In the genomic region with DNA sequence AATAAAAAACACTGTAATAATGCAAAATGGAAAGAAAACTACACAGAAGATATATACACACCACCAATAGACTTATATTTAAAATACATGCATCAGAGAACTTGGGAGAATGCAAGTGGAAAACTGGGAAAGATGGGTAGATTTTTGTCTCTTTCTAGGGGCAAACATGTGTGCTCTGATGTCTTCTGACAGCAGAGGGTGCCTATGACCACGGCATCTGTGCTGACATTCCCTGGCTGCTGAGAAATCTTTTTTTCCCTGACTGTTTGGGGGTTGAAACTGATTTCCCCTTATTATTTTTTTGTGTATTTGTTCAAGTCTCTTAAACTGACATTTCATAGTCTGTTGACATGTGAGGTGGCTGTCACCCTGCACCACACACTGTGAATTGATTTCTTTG, we compare ENCODE assay signal across 22 mouse cellular contexts.
DNase-seq lines count a peak whose midpoint lies in the region; ATAC-seq and TF ChIP-seq lines count a peak whose summit lies in the region.
"Had no signal": no experiment of that assay in that cellular context is flagged by ENCODE, and none has a peak within 500 bp of the region (broad histone marks: within the 10 kb centered on the region; RNA-seq: fewer than 3 reads in every experiment).

No protein-coding gene starts in this region.

- no peak overlapping the region for H3K4me3 ChIP-seq in layer of hippocampus, adult 2 months
- H3K4me3 ChIP-seq in CH12.LX (replicated peaks in 1 of 3; ENCODE audit: low read depth in 2 of 3, low read length in 2 of 3, poor library complexity in 1 of 3): no peak overlapping the region
- H3K4me3 ChIP-seq: embryonic facial prominence, embryonic 10.5 days; erythroblast, embryonic 14.5 days; forebrain, embryonic 15.5 days; heart, adult 2 months; heart, embryonic 15.5 days had no signal

- TF ChIP-seq RAD21 in CH12.LX (IDR thresholded peaks at IDR 0.05; ENCODE audit: low read depth, low read length): peak; percentile 60

- H3K9ac ChIP-seq in CH12.LX (ENCODE audit: insufficient read depth, low read depth): no peak overlapping the region
- H3K9ac ChIP-seq: forebrain, embryonic 15.5 days; heart, embryonic 15.5 days had no signal

- DNase-seq in layer of hippocampus, adult 2 months (ENCODE audit: low spot score in 2 of 2): no peak
- no peak for DNase-seq in layer of hippocampus, postnatal 25 days (ENCODE audit: extremely low spot score in 1 of 2, low spot score in 1 of 2)
- DNase-seq in CH12.LX (ENCODE audit: extremely low read depth) (no peak), Patski (ENCODE audit: low read depth, low spot score) (no peak)
- DNase-seq in retina, postnatal 1 day: peak; percentile 15
- DNase-seq in heart, postnatal 36 days: no peak
- no peak for DNase-seq in spleen, postnatal 10 days (ENCODE audit: low spot score in 2 of 2)
- DNase-seq: adrenal gland, postnatal 14 days; cerebellum, adult 18-20 months; cerebellum, postnatal 10 days; gastrocnemius, postnatal 10 days; heart, adult 2 months; heart, postnatal 14 days had no signal

- H3K27me3 ChIP-seq in CH12.LX (replicated peaks) (no peaks in the 10 kb centered on the region), Patski (peaks cover 15% of the 10 kb centered on the region)
- H3K27me3 ChIP-seq: forebrain, embryonic 15.5 days; heart, embryonic 15.5 days had no signal

- CTCF ChIA-PET in Patski (lab: Charles Lee): interaction anchor here (3.4 kb wide), 1 partner anchor 177 kb away, joined by 23 read pairs; no protein-coding TSS in a partner anchor

- H3K79me2 ChIP-seq in CH12.LX (replicated peaks; ENCODE audit: control insufficient read depth, extremely low read depth, insufficient read depth, poor library complexity, severe bottlenecking): no peaks in the 10 kb centered on the region

- H3K4me1 ChIP-seq in CH12.LX (ENCODE audit: control insufficient read depth in 1 of 2, insufficient read depth in 2 of 2): peaks cover 3 to 14% of the 10 kb centered on the region in 2 experiments; a peak in 3 of 4 replicates
- H3K4me1 ChIP-seq: embryonic facial prominence, embryonic 10.5 days; forebrain, embryonic 15.5 days; heart, embryonic 15.5 days had no signal

- TF ChIP-seq CTCF in layer of hippocampus, adult 2 months (conservative IDR thresholded peaks at IDR 0.05): peak; percentile 38
- peak in 1 of 2 experiments; percentile 58; a peak in 2 of 4 replicates for TF ChIP-seq CTCF in CH12.LX (conservative IDR thresholded peaks at IDR 0.05 in 1 of 2, IDR thresholded peaks at IDR 0.05 in 1 of 2; ENCODE audit: low read depth in 2 of 2, low read length in 2 of 2)
- TF ChIP-seq CTCF in Patski (IDR thresholded peaks at IDR 0.05): peak; percentile 40

- no peak for TF ChIP-seq EP300 in CH12.LX (IDR thresholded peaks at IDR 0.05; ENCODE audit: low read length)

- no peak for TF ChIP-seq POLR2A in CH12.LX (IDR thresholded peaks at IDR 0.05; ENCODE audit: low read depth, low read length)

- no peaks in the 10 kb centered on the region for H3K9me3 ChIP-seq in CH12.LX (replicated peaks; ENCODE audit: low read length)
- H3K9me3 ChIP-seq: embryonic facial prominence, embryonic 10.5 days; forebrain, embryonic 15.5 days; G1E; heart, embryonic 15.5 days had no signal

- intact Hi-C loops in heart, postnatal 36 days (cut with DNase I): no loop called here

- dilution Hi-C loops in CH12.LX (cut with MboI; ENCODE audit: extremely low pct_ligation_motif_present, extremely low pct_unique_long_range_greater_than_20kb, low sequenced_read_pairs): no loop called here

- no peaks in the 10 kb centered on the region for H3K36me3 ChIP-seq in CH12.LX (replicated peaks in 1 of 2; ENCODE audit: control insufficient read depth in 1 of 2, insufficient read depth in 1 of 2, low read length in 1 of 2)
- H3K36me3 ChIP-seq: embryonic facial prominence, embryonic 10.5 days; forebrain, embryonic 15.5 days; G1E; heart, embryonic 15.5 days had no signal

- H3K4me2 ChIP-seq in CH12.LX (ENCODE audit: insufficient read depth, low read depth, poor library complexity, severe bottlenecking): no peak overlapping the region
- H3K4me2 ChIP-seq: forebrain, embryonic 15.5 days; heart, embryonic 11.5 days; heart, embryonic 15.5 days had no signal

- POLR2A ChIA-PET in Patski (lab: Charles Lee): no interaction called here

- H3K27ac ChIP-seq in layer of hippocampus, adult 2 months: no peak overlapping the region
- H3K27ac ChIP-seq in CH12.LX (ENCODE audit: insufficient read depth, low read depth): no peak overlapping the region
- H3K27ac ChIP-seq: embryonic facial prominence, embryonic 10.5 days; forebrain, embryonic 15.5 days; heart, adult 2 months; heart, embryonic 15.5 days had no signal

- ATAC-seq in Patski: no peak
- ATAC-seq in erythroid progenitor cell, adult 5-6 weeks (replicated peaks; ENCODE audit: low FRiP score, poor library complexity, severe bottlenecking): no peak
- ATAC-seq: activated CD4-positive, CD25-positive, alpha-beta regulatory T cell, adult 4 months; forebrain, embryonic 15.5 days; hindbrain, embryonic 16.5 days had no signal

- in situ Hi-C loops in CH12.LX (cut with MboI; ENCODE audit: low pct_ligation_motif_present, low pct_unique_long_range_greater_than_20kb, low sequenced_read_pairs): no loop called here
- in situ Hi-C loops in Patski (cut with MboI; ENCODE audit: low pct_unique_long_range_greater_than_20kb): loop anchor here (5.0 kb wide), 2 partner anchors 175 to 355 kb away; no protein-coding TSS in a partner anchor

TF ChIP-seq in CH12.LX, 34 proteins besides CTCF, POLR2A, EP300 and RAD21:
- TF ChIP-seq SMC3 (IDR thresholded peaks at IDR 0.05; ENCODE audit: low read depth, low read length) (peak; percentile 40; the same call in 1 of the 2 replicates), USF1 (IDR thresholded peaks at IDR 0.05; ENCODE audit: low read depth, low read length) (no peak), MAX (IDR thresholded peaks at IDR 0.05; ENCODE audit: low read length) (no peak), E2F4 (IDR thresholded peaks at IDR 0.05; ENCODE audit: insufficient replicate concordance, low read depth, low read length) (no peak)
